Mouse (Mus musculus): Measurements from ENCODE around the gene Tex45. TPM values are rescaled to one million over a fixed set of nuclear protein-coding genes. Genes with fewer than 3 reads are reported as not detected.

Gene Tex45
- total RNA-seq (2014; rRNA removed) (0.15 TPM in 1 of 2 replicates, not detected in the other), polyA plus RNA-seq (2015; fragmentation: Nextera tagmentation; extraction: Ambion mirVana) (0.18 and 0.68 TPM in 2 replicates)

DNA sequence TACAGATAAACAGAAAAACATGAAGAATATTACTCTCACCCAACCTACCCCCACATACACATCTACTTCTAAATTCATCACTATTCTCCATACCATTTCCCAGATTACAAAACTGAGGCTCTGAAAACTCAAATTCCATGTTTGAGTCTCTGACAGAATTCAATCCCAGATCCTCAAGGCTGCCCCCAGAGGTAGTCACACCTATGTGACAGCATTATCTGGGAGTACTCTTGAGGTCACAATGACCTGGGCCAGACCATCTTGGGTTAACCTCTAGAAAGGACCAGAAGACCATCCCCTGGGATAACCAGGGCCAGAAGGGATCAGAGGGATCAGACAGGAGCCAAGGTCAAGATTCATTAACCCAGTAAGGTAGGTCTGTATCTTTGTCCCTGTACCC lies at the start of gene Tex45:
TSS of gene Tex45 (plus strand) at position 301 of the 400 bp plus-strand sequence.
- Histone ChIP-seq H3K27me3 (ENCODE audit: insufficient read depth, low read length) (no peaks in the 10 kb centered on the region), H3K36me3 (ENCODE audit: insufficient read depth) (no peaks in the 10 kb centered on the region), H3K9ac (no peak within 1 kb of the TSS), H3K27ac (ENCODE audit: low read depth, low read length) (no peak within 1 kb of the TSS), H3K4me2 (ENCODE audit: low read depth) (no peak within 1 kb of the TSS), H3K9me3 (ENCODE audit: low read length) (no peaks in the 10 kb centered on the region), H3K4me1 (ENCODE audit: insufficient read depth) (no peaks in the 10 kb centered on the region), H3K4me3 (ENCODE audit: low read depth, low read length) (no peak within 1 kb of the TSS)
- DNase-seq, result no peak
- TF ChIP-seq CTCF (IDR thresholded peaks at IDR 0.05; ENCODE audit: low read depth), result no peak
- ATAC-seq, result no peak

DNA sequence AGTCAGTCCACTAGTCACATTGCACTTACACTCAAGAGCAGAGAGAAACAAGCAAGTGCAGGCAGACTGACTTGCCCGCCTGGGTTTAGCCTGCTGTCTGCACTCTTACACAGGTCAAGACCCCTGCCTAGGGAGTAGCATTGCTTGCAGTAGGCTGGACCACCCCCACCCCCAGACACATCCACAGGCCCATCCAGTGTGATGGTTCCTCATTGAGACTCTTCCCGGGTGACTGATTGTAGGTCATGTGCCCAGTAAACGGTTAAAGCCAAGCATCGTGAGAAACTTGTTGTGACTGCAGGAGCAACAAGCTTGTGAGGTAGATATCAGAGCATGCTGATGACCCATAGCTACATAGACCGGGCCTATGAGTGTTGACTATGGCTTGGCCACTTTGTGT lies 49.2 kb upstream of the Tex45 start:
- TF ChIP-seq CTCF (IDR thresholded peaks at IDR 0.05; ENCODE audit: low read depth), result no peak
- no peak for DNase-seq
- no peak overlapping the region for H3K9ac ChIP-seq
- no peaks in the 10 kb centered on the region for H3K9me3 ChIP-seq (ENCODE audit: low read length)
- H3K36me3 ChIP-seq (ENCODE audit: insufficient read depth), result no peaks in the 10 kb centered on the region
- no peaks in the 10 kb centered on the region for H3K27me3 ChIP-seq (ENCODE audit: insufficient read depth, low read length)
- H3K27ac ChIP-seq (ENCODE audit: low read depth, low read length), result no peak overlapping the region
- ATAC-seq, result no peak
- no peak overlapping the region for H3K4me3 ChIP-seq (ENCODE audit: low read depth, low read length)
- H3K4me1 ChIP-seq (ENCODE audit: insufficient read depth), result no peaks in the 10 kb centered on the region
- no peak overlapping the region for H3K4me2 ChIP-seq (ENCODE audit: low read depth)
- 96% methylated on average over 5 of the region's 5 CpGs for WGBS

DNA sequence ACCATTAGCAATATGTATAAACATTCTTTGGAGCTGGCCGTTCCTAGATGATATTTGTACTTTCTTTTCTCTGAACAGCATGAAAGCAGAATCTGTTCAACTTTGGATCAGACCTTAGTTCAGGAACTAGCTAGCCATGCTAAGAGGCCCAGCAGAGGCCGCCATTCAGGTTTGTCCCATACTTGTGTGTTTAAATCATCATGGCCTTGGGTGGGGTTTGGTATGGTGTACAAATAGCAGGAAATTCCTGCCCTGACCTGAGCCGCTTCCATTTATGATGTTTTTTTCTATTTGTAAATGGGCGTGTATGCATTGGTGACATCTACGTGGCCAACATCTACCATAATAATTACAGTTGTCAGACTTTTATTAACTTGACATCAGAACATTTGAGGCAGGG lies 45.4 kb upstream of the Tex45 start:
- TF ChIP-seq CTCF (IDR thresholded peaks at IDR 0.05; ENCODE audit: low read depth), result no peak
- H3K4me2 ChIP-seq (ENCODE audit: low read depth), result no peak overlapping the region
- H3K36me3 ChIP-seq (ENCODE audit: insufficient read depth), result peaks cover 7% of the 10 kb centered on the region; the same call in 1 of the 2 replicates
- no peaks in the 10 kb centered on the region for H3K9me3 ChIP-seq (ENCODE audit: low read length)
- no peaks in the 10 kb centered on the region for H3K4me1 ChIP-seq (ENCODE audit: insufficient read depth)
- no peak overlapping the region for H3K27ac ChIP-seq (ENCODE audit: low read depth, low read length)
- DNase-seq (no peak), ATAC-seq (no peak)
- WGBS, result 94% methylated on average over 5 of the region's 5 CpGs
- no peaks in the 10 kb centered on the region for H3K27me3 ChIP-seq (ENCODE audit: insufficient read depth, low read length)
- no peak overlapping the region for H3K9ac ChIP-seq
- no peak overlapping the region for H3K4me3 ChIP-seq (ENCODE audit: low read depth, low read length)

DNA sequence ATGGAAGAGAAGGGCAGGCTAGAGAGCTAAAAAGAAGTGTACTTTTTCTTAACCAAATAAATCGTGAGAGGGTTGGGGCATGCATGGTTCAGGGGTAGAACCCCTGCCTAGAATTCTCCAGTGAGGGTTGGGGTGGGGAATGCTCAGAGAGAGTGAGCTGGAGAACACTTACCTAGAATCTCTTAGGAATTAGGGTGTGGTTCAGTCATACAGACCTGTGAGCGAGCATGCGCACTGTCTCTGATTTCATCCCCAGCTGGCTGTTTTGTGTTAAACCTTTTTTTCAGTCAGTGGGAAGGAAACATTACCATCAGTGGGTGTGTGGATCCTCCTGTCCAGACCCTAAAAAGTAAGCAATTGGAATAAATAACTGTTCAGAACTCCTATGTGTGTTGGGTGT lies 44.5 kb upstream of the Tex45 start:
- no peak for TF ChIP-seq CTCF (IDR thresholded peaks at IDR 0.05; ENCODE audit: low read depth)
- DNase-seq (no peak), ATAC-seq (no peak)
- Histone ChIP-seq H3K9me3 (ENCODE audit: low read length) (no peaks in the 10 kb centered on the region), H3K27ac (ENCODE audit: low read depth, low read length) (no peak overlapping the region), H3K36me3 (ENCODE audit: insufficient read depth) (peaks cover 11% of the 10 kb centered on the region), H3K4me3 (ENCODE audit: low read depth, low read length) (no peak overlapping the region), H3K4me2 (ENCODE audit: low read depth) (no peak overlapping the region), H3K9ac (no peak overlapping the region), H3K4me1 (ENCODE audit: insufficient read depth) (no peaks in the 10 kb centered on the region), H3K27me3 (ENCODE audit: insufficient read depth, low read length) (no peaks in the 10 kb centered on the region)
- 90% methylated on average over 3 of the region's 3 CpGs for WGBS

DNA sequence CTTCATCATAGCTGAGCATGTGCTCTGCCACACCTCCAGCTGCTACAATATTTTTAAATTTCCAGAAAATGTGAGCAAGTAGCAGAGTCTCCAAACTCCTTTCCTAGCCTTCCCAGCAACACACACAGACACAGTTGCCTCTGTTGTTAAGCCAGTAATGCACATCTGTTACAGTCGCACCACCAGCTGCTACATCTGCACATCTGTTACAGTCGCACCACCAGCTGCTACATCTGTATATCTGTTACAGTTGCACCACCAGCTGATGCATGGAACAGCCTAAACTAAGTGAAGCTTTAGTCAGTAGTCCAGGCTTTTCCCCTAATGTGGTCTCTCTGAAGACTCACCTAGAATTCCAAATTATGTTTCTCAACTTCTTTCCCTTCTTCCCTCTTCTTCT lies 42.2 kb upstream of the Tex45 start:
- no peak overlapping the region for H3K9ac ChIP-seq
- 96% methylated on average over 2 of the region's 2 CpGs for WGBS
- no peak overlapping the region for H3K4me3 ChIP-seq (ENCODE audit: low read depth, low read length)
- DNase-seq, result no peak
- H3K4me2 ChIP-seq (ENCODE audit: low read depth), result no peak overlapping the region
- ATAC-seq, result no peak
- no peak for TF ChIP-seq CTCF (IDR thresholded peaks at IDR 0.05; ENCODE audit: low read depth)
- H3K27ac ChIP-seq (ENCODE audit: low read depth, low read length), result no peak overlapping the region
- peaks cover 23% of the 10 kb centered on the region for H3K36me3 ChIP-seq (ENCODE audit: insufficient read depth)
- H3K9me3 ChIP-seq (ENCODE audit: low read length), result no peaks in the 10 kb centered on the region
- no peaks in the 10 kb centered on the region for H3K27me3 ChIP-seq (ENCODE audit: insufficient read depth, low read length)
- H3K4me1 ChIP-seq (ENCODE audit: insufficient read depth), result no peaks in the 10 kb centered on the region

DNA sequence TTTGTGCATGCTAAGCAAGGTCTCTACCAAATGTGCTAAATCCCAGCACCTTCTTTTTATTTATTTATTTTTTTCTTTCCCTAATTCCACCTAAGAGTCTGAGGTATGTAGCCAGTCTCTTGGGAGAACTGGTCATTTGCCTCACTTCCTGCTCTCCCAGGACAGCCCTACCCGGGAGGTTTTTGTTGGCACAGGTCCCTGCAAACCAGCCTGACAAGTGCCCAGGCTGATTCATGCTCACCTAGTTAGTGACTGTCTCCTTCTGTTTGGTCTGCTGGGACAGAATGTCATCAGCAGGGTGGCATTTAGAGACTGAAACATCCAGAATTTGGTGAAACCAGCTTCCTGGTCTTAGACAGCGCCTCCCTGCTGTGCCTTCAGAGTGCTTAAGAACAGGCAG lies 40.7 kb upstream of the Tex45 start:
- DNase-seq, result no peak
- no peak for ATAC-seq
- no peak for TF ChIP-seq CTCF (IDR thresholded peaks at IDR 0.05; ENCODE audit: low read depth)
- H3K27me3 ChIP-seq (ENCODE audit: insufficient read depth, low read length), result no peaks in the 10 kb centered on the region
- 83% methylated on average over 2 of the region's 2 CpGs for WGBS
- no peak overlapping the region for H3K4me2 ChIP-seq (ENCODE audit: low read depth)
- H3K9ac ChIP-seq, result no peak overlapping the region
- no peak overlapping the region for H3K4me3 ChIP-seq (ENCODE audit: low read depth, low read length)
- H3K9me3 ChIP-seq (ENCODE audit: low read length), result no peaks in the 10 kb centered on the region
- H3K27ac ChIP-seq (ENCODE audit: low read depth, low read length), result no peak overlapping the region
- H3K4me1 ChIP-seq (ENCODE audit: insufficient read depth), result no peaks in the 10 kb centered on the region
- peaks cover 35% of the 10 kb centered on the region for H3K36me3 ChIP-seq (ENCODE audit: insufficient read depth)

DNA sequence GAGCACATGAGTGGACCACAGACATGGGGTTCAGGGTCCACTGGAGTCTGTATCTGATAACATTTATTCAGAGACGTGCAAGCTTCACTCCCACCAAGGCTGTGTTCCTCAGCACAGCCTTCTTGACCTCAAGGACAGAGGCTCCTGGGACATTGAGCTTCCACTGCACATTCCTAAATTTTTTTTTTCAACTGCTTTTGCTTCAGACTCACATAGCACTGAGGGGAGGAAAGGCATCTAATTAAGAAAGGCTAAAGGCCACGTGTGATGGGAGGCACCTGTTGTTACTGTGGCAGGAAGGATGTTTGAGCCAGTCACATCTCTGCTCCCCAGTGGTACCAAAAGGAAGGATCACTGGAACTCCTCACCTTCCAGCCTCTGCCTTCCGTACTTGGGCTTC lies 39.5 kb upstream of the Tex45 start:
- no peak for TF ChIP-seq CTCF (IDR thresholded peaks at IDR 0.05; ENCODE audit: low read depth)
- Histone ChIP-seq H3K4me2 (ENCODE audit: low read depth) (no peak overlapping the region), H3K9ac (no peak overlapping the region), H3K4me3 (ENCODE audit: low read depth, low read length) (no peak overlapping the region), H3K4me1 (ENCODE audit: insufficient read depth) (no peaks in the 10 kb centered on the region), H3K36me3 (ENCODE audit: insufficient read depth) (peaks cover 45% of the 10 kb centered on the region), H3K27ac (ENCODE audit: low read depth, low read length) (no peak overlapping the region), H3K9me3 (ENCODE audit: low read length) (no peaks in the 10 kb centered on the region), H3K27me3 (ENCODE audit: insufficient read depth, low read length) (no peaks in the 10 kb centered on the region)
- ATAC-seq (no peak), DNase-seq (no peak)
- 88% methylated on average over 3 of the region's 3 CpGs for WGBS

DNA sequence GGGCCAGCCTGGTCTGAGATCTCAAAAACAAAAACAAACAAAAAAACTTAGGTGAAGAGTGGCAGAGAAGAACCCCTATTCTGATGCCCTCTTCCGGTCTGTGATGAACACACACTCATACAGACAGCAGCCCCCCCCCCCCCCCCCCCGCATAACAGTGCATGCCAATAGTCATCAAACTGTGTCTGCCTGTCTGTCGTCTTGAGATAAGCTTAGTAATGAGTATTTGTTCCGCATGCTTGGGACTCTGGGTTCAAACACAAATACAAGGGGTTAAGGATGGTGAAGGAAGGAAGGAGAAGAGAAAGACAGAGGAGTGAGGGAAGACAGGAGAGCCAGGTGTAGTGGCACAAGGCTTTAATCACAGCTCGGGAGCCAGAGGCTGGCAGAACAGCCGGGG lies 34.2 kb upstream of the Tex45 start:
- Histone ChIP-seq H3K9me3 (ENCODE audit: low read length) (no peaks in the 10 kb centered on the region), H3K4me3 (ENCODE audit: low read depth, low read length) (no peak overlapping the region), H3K4me1 (ENCODE audit: insufficient read depth) (no peaks in the 10 kb centered on the region), H3K9ac (no peak overlapping the region), H3K4me2 (ENCODE audit: low read depth) (no peak overlapping the region), H3K36me3 (ENCODE audit: insufficient read depth) (peaks cover 81% of the 10 kb centered on the region), H3K27ac (ENCODE audit: low read depth, low read length) (no peak overlapping the region), H3K27me3 (ENCODE audit: insufficient read depth, low read length) (no peaks in the 10 kb centered on the region)
- no peak for TF ChIP-seq CTCF (IDR thresholded peaks at IDR 0.05; ENCODE audit: low read depth)
- ATAC-seq (no peak), DNase-seq (no peak)
- 87% methylated on average over 6 of the region's 6 CpGs for WGBS

All from forebrain, postnatal 0 days (tissue).